Mouse (Mus musculus) cerebellum, postnatal 36 days (tissue): ENCODE data around the gene 1810024B03Rik.
"Not testable (repeated sequence)": the region's sequence is repeated elsewhere in the genome, so short reads cannot be mapped to it uniquely, and the experiment has no call there.

ENCODE experiments used
- DNase-seq, 2 experiments: peaks; one replicate each; pipeline ENCODE4 v3.0.0; 2021 to 2022; ENCODE audit warnings: mixed read lengths in 2 of 2

Gene 1810024B03Rik

GRCm38 (mm10) chr2:127207547-127208451, at the start of gene 1810024B03Rik, which contains the start of gene Snrnp200:
Gene 1810024B03Rik (minus strand): TSS chr2:127208280.
Gene Snrnp200 (plus strand): TSS chr2:127208386.
- DNase-seq: peak; percentile 95 to 97

- DNase-seq: no peak
Measured at GRCm38 (mm10) chr2:127255294-127255693, 47.2 kb upstream of the 1810024B03Rik start.

GRCm38 (mm10) chr2:127254604-127255134, 46.6 kb upstream of the 1810024B03Rik start:
- DNase-seq: no peak

DNA sequence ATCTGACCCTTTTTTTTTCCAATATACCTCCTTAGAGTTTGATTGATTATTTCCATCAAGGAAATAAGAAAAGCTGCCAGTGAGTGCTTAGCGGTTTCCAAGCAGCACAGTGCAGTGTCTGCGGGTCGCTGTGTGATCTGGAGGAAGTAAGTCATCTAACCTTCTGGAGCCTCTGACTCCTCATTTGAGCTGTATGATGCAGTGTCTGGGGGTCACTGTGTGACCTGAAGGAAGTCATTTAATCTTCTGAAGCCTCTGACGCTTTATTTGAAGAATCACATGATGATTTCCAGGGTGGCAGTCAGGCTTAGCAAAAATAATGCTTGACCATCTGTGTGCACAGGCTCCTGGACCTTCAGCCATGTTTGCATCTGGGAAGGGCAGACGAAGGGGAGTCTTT, 44.7 kb upstream of the 1810024B03Rik start:
- no peak for DNase-seq

DNA sequence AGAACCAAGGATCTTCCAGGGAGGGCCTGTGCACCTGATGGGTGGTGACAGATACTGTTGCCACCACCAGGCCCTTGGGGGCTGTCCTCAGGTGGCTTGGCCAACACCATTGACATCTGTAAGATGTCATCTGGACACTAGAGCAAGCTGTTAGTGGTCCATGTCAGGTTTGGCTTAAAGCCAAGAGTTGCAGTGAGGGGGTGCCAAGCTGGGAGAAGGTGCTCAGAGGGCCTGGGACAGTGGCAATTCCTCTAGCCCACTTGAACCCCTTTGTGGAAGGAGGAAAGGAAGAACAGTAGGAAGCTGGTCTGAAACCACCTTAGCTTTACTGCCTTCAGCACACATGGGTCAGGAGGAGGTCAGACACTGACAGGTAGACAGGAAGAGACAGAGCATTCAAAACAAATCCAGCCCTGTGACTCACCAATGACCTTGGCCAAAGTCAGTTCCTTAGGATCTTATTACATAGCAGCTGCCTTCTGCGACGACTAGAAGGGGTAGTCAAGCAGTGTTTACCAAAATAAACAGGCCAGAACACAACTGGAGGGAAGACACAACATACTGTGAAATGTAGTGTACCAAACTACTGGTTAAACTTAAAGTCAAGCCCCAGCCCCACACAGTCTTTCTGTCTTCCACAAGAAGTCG, 43.9 kb upstream of the 1810024B03Rik start:
- DNase-seq: no peak

DNA sequence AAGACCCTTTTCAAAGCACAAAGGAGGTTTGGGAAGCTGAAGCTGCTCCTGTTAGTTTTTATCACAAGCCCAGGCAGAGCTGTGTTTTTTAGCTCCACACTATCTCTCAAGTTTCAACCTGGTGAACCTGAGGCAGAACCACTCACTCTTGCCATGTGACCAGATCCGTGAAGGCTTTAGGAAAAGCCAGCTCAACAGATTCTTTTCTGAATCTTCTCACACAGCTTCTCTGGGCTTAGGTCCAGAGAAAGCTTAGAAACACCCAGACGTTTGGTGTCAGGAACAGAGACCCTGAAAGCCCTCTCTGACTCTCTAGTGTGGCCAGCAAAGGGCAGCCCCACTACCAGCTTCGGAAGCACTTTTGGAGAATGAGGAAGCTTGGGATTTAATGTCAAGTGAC, 43.4 kb upstream of the 1810024B03Rik start:
- no peak for DNase-seq

DNA sequence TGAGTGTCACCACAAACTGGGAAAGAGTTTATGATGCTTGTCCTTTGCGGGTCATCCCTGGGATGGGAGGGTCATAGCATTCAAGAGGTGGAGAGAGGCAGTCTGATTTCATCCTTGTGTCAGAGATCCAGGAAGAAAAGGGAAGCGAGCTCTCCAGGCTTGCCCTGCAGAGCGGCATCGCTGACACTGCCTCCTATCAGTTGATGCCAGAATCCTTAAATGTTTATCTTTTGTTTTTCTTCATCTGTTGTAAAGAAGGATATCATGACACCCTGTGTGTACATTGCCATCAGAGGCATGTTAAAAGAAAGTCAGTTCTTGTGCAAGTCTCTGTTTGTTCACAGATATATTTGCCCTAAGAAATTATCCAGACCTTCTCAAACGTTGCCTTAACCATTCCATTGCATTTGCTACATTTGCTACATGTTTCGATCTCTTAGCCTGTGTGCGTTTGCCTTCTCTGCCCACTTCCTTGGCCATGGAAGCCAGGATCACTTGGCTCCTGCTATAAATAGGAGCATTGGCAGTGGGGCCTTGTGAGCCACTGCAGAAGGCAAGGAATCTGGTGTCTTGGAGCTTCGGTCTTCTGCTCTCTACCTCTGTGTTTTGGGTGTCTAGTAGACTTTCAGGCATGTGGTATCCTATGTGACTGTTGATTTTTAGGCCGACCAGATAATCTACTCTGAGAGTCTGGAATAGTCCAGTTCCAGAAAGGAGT, 42.4 kb upstream of the 1810024B03Rik start:
- DNase-seq: no peak

- DNase-seq: peak; percentile 50 to 61
Measured at GRCm38 (mm10) chr2:127248334-127249004, 40.4 kb upstream of the 1810024B03Rik start.

- peak; percentile 95 to 97 for DNase-seq
Measured at GRCm38 (mm10) chr2:127247592-127248333, 39.7 kb upstream of the 1810024B03Rik start, which contains the start of the genes Ciao1 and Tmem127. Gene Ciao1 (minus strand): TSS chr2:127247816. Gene Tmem127 (plus strand): TSS chr2:127247908.

DNA sequence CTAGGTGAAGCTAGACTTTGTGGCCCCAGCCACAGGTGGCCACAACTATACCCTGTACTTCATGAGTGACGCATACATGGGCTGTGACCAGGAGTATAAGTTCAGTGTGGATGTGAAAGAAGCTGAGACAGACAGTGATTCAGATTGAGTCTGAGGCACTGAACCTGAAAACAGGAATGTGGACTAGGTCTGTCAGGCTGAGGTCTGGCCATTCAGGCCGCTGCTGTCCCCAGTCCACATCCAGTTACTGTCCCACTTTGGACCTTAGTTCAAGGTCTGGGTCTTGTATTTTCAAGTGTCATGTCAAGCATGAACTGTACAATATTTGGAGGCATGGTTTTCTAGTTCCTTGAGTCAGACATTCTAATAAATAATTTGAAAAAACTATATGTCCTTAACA, 32.0 kb upstream of the 1810024B03Rik start:
- no peak for DNase-seq

DNA sequence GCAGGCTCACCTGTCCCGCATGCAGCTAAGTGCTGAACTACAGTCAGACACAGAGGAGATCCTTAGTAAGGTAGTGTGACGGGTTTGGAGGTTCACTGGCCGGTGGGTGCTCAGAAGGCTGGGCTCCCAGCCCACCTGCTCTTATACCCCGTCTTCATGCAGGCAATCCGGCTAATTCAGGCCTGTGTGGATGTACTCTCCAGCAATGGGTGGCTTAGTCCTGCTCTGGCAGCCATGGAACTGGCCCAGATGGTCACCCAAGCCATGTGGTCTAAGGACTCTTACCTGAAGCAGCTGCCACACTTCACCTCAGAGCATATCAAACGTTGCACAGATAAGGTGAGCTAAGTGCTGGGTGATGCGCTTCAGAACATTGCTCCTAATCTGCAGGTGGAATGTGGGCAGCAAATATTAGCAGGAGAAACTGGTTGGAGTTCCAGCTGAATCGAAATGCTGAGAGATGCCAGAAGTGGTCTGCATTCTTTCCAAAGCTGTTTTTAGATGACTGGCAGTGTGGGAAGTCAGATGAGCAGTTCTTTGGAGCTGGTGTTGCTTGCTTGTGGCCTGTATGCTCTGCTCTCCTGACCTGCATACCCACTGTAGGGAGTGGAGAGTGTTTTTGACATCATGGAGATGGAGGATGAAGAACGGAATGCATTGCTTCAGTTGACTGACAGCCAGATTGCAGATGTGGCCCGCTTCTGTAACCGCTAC, 30.0 kb upstream of the 1810024B03Rik start:
- no peak for DNase-seq

GRCm38 (mm10) chr2:127225261-127225660, 17.2 kb upstream of the 1810024B03Rik start:
- no peak for DNase-seq

DNA sequence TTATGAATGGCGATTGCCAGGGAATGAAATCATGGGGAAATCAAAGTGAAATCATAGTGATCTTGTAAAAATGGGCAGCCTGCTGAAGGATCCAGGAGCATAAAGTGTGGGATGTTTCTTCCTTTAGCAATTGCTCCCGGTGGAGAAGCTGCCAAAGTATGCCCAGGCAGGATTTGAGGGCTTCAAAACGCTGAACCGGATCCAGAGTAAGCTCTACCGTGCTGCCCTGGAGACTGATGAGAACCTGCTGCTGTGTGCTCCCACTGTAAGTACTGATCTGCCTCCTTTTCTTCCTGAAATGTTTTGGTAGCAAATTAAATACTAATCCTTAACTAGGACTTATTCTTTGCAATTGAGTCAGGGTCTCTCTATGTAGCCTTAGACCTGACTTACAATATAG, 9.7 kb upstream of the 1810024B03Rik start:
- DNase-seq: no peak

- DNase-seq: no peak
Measured at GRCm38 (mm10) chr2:127210701-127211100, 2.6 kb upstream of the 1810024B03Rik start.

- no peak for DNase-seq
Measured at GRCm38 (mm10) chr2:127208452-127208769, 331 bp upstream of the 1810024B03Rik start.

DNA sequence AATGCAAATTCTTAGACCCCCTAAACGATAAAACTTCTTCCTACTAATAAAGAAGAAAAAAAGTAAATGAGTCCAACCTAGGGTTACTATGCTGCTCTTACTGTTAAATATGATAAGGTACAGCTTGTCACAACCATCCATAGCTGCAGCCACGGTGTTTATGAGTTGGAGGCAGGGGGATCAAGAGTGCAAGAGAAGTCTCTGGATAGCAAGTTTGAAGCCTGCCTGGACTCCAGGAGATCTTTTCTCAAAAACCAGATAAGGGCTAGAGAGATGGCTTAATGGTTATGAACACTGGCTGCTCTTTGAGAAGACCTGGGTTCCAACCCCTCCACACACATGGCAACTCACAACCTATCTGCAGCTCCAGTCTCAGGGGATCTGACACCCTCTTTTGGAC, 1.2 kb downstream of the 1810024B03Rik start:
- no peak for DNase-seq

DNA sequence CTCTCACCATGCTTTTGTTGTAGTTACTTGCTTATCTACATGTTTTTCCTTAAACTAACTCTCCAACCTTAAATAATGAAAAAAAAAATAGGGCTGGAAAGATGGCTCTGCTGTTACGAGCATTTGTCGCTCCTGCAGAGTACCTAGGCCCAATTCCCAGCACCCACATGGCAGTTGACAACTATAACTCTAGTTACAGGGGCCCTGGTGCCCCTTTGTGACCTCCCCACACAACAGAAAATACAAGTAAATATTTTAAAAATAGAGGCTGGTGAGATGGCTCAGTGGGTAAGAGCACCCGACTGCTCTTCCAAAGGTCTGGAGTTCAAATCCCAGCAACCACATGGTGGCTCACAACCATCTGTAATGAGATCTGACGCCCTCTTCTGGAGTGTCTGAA, 2.1 kb downstream of the 1810024B03Rik start:
- DNase-seq: not testable (repeated sequence)

- DNase-seq: peak; percentile 60 to 66
Measured at GRCm38 (mm10) chr2:127204932-127205331, 3.1 kb downstream of the 1810024B03Rik start.

- DNase-seq: no peak
Measured at GRCm38 (mm10) chr2:127189574-127189973, 18.5 kb downstream of the 1810024B03Rik start.

DNA sequence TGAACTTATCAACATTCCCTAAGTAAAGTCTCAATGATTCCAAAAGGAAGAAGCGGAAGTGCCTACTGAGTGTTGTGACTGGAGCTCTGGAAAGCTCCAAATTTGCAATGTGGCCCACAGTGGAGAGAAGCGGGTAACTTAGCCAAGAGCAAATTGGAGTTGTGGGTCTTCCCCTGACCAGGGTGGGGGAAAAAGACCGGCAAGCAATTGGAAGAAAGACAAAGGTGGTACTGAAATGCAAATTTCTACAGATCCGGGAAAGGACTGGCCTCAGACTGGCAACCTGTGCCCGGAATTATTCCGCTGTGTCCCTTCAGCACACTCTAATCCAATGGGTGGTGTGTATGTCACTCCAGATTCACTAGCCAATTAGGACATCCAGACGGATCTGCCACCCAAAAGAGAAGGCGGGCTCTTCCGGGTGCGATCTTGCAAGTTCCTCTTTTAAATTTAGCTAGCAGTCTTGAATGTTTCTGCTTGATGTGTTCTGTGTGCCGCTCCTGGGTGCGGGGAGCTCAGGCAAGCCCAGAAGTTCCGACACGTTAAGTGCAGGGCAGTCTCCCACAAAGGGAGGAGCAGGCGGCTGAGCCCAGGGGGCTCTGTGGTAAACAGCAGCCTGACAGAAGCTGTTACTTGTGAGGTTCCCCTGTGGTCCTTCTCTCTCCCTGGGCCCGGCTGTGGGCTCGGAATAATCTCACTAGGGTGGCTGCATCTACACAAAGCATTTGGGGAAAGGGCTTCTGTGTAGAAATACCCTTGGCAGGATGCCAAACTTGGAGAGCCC, 25.3 kb downstream of the 1810024B03Rik start:
- DNase-seq: peak; percentile 75 to 82
